ENCODE assay signal across 11 mouse cellular contexts in genomic region chr5:112132746-112133145, GRCm38 (mm10).
A peak's percentile ranks its signal among the peaks of the same experiment; 100 is the strongest.
DNase-seq lines count a peak whose midpoint lies in the region; ATAC-seq lines count a peak whose summit lies in the region.
"Had no signal": no experiment of that assay in that cellular context is flagged by ENCODE, and none has a peak within 500 bp of the region (broad histone marks: within the 10 kb centered on the region; RNA-seq: fewer than 3 reads in every experiment).

No protein-coding gene starts in this region.

- H3K27me3 ChIP-seq in forebrain, embryonic 16.5 days (replicated peaks; ENCODE audit: control insufficient read depth, insufficient read depth, low read length), result no peaks in the 10 kb centered on the region
- H3K27me3 ChIP-seq: CH12.LX; stomach, embryonic 15.5 days had no signal

- ATAC-seq in forebrain, embryonic 16.5 days, result peak; percentile 24; the same call in 1 of the 2 replicates
- ATAC-seq: intestine, embryonic 16.5 days had no signal

- no peak overlapping the region for H3K4me2 ChIP-seq in forebrain, embryonic 16.5 days (ENCODE audit: low read length)
- H3K4me2 ChIP-seq: stomach, embryonic 15.5 days had no signal

- H3K9me3 ChIP-seq in forebrain, embryonic 16.5 days (ENCODE audit: control insufficient read depth, low read length), result no peaks in the 10 kb centered on the region
- H3K9me3 ChIP-seq: stomach, embryonic 15.5 days had no signal

- peak overlapping the region; percentile 88 for H3K27ac ChIP-seq in forebrain, embryonic 16.5 days (ENCODE audit: low read length)
- H3K27ac ChIP-seq: stomach, embryonic 15.5 days had no signal

- intact Hi-C loops in heart, postnatal 25 days (cut with DNase I), result no loop called here

- H3K4me3 ChIP-seq in forebrain, embryonic 16.5 days (replicated peaks; ENCODE audit: low read length), result no peak overlapping the region
- H3K4me3 ChIP-seq: stomach, embryonic 15.5 days had no signal

- peaks cover 32% of the 10 kb centered on the region for H3K4me1 ChIP-seq in forebrain, embryonic 16.5 days (replicated peaks; ENCODE audit: control insufficient read depth, insufficient read depth, low read length)
- H3K4me1 ChIP-seq: stomach, embryonic 15.5 days had no signal

- no peaks in the 10 kb centered on the region for H3K36me3 ChIP-seq in forebrain, embryonic 16.5 days (ENCODE audit: control insufficient read depth, insufficient read depth)
- H3K36me3 ChIP-seq: stomach, embryonic 15.5 days had no signal

- 93% methylated on average over 1 of the region's 1 CpGs for WGBS in forebrain, embryonic 16.5 days

- no peak overlapping the region for H3K9ac ChIP-seq in forebrain, embryonic 16.5 days (replicated peaks; ENCODE audit: low read depth, low read length)
- H3K9ac ChIP-seq: stomach, embryonic 15.5 days had no signal

- DNase-seq in heart, adult 11 months, result peak; percentile 93
- DNase-seq in heart, postnatal 25 days (ENCODE audit: low spot score), result no peak
- peak; percentile 29 to 62 for DNase-seq in kidney, postnatal 36 days
- DNase-seq in kidney, postnatal 4 days, result no peak
- DNase-seq in Muller cell, postnatal 12 days (ENCODE audit: inconsistent ontology term), result peak; percentile 44
- no peak for DNase-seq in thymus, postnatal 14 days
- DNase-seq: lung, postnatal 10 days had no signal

Comparison
In these comparisons a context has a peak if more than half of its experiments do, and no peak if none do; other contexts are left out.
1. DNase-seq: peak in heart, adult 11 months (single experiment), kidney, postnatal 36 days (2 of 2) and Muller cell, postnatal 12 days (single experiment); none in heart, postnatal 25 days (single experiment), kidney, postnatal 4 days (0 of 2) and thymus, postnatal 14 days (single experiment).